Mouse (Mus musculus): Measurements from ENCODE around the gene Cacnb4.

DNA sequence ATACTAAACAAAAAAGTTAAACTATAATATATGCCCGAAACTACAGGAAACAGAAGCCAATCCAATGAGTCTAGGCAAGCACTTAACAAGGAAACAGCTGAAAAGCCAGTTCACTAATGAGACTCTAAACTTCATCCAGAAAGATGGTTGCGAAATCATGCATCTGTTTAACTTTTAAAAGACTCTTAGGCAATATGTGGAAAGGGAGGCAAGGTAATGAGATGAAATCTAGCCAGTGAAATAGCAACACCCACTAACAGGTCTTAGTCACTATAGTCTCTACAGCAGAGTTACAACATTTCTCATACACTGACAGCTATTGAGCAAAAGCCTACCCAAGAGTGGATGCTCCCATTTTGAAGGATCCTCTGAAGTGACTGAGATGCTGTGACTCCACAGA, 74.4 kb downstream of the Cacnb4 start:
- TF ChIP-seq MYOD1 (IDR thresholded peaks at IDR 0.05; ENCODE audit: control insufficient read depth in 1 of 3, insufficient read length in 2 of 3, low read depth in 2 of 3), result no peak
- TF ChIP-seq POLR2A (IDR thresholded peaks at IDR 0.05; ENCODE audit: insufficient read length, low read depth), result no peak
- TF ChIP-seq USF1 (IDR thresholded peaks at IDR 0.05; ENCODE audit: low read depth), result no peak
- TF ChIP-seq POLR2AphosphoS2 (IDR thresholded peaks at IDR 0.05; ENCODE audit: insufficient read length, low read depth), result no peak
- TF ChIP-seq TCF12 (IDR thresholded peaks at IDR 0.05; ENCODE audit: insufficient read depth, poor library complexity, severe bottlenecking), result no peak
- TF ChIP-seq REST (IDR thresholded peaks at IDR 0.05; ENCODE audit: insufficient read depth, insufficient read length), result no peak

All from myocyte (in vitro differentiated cells).